ENCODE assay signal across 32 mouse cellular contexts in the genomic region with DNA sequence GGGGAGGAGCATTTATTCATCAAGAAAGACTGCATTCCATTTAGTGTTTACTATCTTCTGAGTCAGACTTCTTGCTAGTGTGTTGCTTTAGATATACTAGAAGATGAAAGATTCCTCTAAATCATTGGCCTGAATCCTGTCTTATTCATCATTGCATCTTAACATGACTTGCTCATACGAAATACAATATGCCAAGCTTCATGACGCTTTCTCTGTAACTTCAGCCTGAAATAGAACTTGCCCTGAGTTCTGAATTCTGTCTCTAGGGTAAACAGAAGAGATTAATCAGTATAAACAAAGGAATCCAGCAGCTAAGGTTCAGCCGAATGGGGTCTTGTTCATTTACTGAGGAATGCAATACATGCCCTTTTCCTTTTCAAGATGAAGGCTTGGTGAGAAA. TPM values are rescaled to one million over a fixed set of nuclear protein-coding genes. Genes with fewer than 3 reads are reported as not detected.
"Had no signal": no experiment of that assay in that cellular context is flagged by ENCODE, and none has a peak within 500 bp of the region (broad histone marks: within the 10 kb centered on the region; RNA-seq: fewer than 3 reads in every experiment).

No protein-coding gene starts in this region.

- H3K36me3 ChIP-seq: embryonic facial prominence, embryonic 10.5 days; embryonic facial prominence, embryonic 12.5 days; embryonic facial prominence, embryonic 13.5 days; embryonic facial prominence, embryonic 15.5 days; forebrain, embryonic 10.5 days; forebrain, embryonic 12.5 days; forebrain, embryonic 15.5 days had no signal

- H3K27ac ChIP-seq: embryonic facial prominence, embryonic 10.5 days; embryonic facial prominence, embryonic 12.5 days; embryonic facial prominence, embryonic 13.5 days; embryonic facial prominence, embryonic 15.5 days; forebrain, embryonic 10.5 days; forebrain, embryonic 12.5 days; forebrain, embryonic 13.5 days; forebrain, embryonic 15.5 days; gastrocnemius, adult 2 months; heart, adult 2 months had no signal

- ATAC-seq: forebrain, embryonic 13.5 days; forebrain, embryonic 14.5 days; forebrain, embryonic 15.5 days; forebrain, embryonic 16.5 days; forebrain, postnatal 0 days had no signal

- DNase-seq: cerebellum, adult 9-10 months; cerebellum, adult 9-11 months; cerebellum, postnatal 10 days; cerebellum, postnatal 14 days; cerebellum, postnatal 25 days; cerebellum, postnatal 36 days; embryo, embryonic 11 days; forebrain, postnatal 0 days; gastrocnemius, adult 2 months; gastrocnemius, postnatal 10 days; gastrocnemius, postnatal 14 days; gastrocnemius, postnatal 25 days; gastrocnemius, postnatal 36 days; heart, adult 11 months; heart, adult 18-20 months; heart, adult 2 months had no signal

- H3K4me1 ChIP-seq: embryonic facial prominence, embryonic 10.5 days; embryonic facial prominence, embryonic 12.5 days; embryonic facial prominence, embryonic 13.5 days; embryonic facial prominence, embryonic 15.5 days; forebrain, embryonic 10.5 days; forebrain, embryonic 12.5 days; forebrain, embryonic 13.5 days; forebrain, embryonic 15.5 days had no signal

- H3K9ac ChIP-seq: embryonic facial prominence, embryonic 12.5 days; embryonic facial prominence, embryonic 13.5 days; embryonic facial prominence, embryonic 15.5 days; forebrain, embryonic 12.5 days; forebrain, embryonic 13.5 days; forebrain, embryonic 15.5 days; forebrain, postnatal 0 days had no signal

- H3K9me3 ChIP-seq: embryonic facial prominence, embryonic 10.5 days; embryonic facial prominence, embryonic 12.5 days; embryonic facial prominence, embryonic 13.5 days; embryonic facial prominence, embryonic 15.5 days; forebrain, embryonic 10.5 days; forebrain, embryonic 12.5 days; forebrain, embryonic 13.5 days; forebrain, embryonic 15.5 days had no signal

- H3K27me3 ChIP-seq: embryonic facial prominence, embryonic 12.5 days; embryonic facial prominence, embryonic 13.5 days; embryonic facial prominence, embryonic 15.5 days; forebrain, embryonic 12.5 days; forebrain, embryonic 13.5 days; forebrain, embryonic 15.5 days had no signal

- H3K4me2 ChIP-seq: embryonic facial prominence, embryonic 12.5 days; embryonic facial prominence, embryonic 13.5 days; embryonic facial prominence, embryonic 15.5 days; forebrain, embryonic 12.5 days; forebrain, embryonic 13.5 days; forebrain, embryonic 15.5 days had no signal

- H3K4me3 ChIP-seq: embryonic facial prominence, embryonic 10.5 days; embryonic facial prominence, embryonic 12.5 days; embryonic facial prominence, embryonic 13.5 days; embryonic facial prominence, embryonic 15.5 days; erythroblast, embryonic 14.5 days; forebrain, embryonic 10.5 days; forebrain, embryonic 12.5 days; forebrain, embryonic 13.5 days; forebrain, embryonic 15.5 days; gastrocnemius, adult 2 months; heart, adult 2 months had no signal

RNA-seq across cellular contexts. Expression of a gene that starts 10.8 kb away (rescaled TPM):
- polyA plus RNA-seq: cortical plate, adult 2 months; embryonic facial prominence, embryonic 10.5 days; embryonic facial prominence, embryonic 11.5 days; embryonic facial prominence, embryonic 12.5 days; embryonic facial prominence, embryonic 13.5 days; embryonic facial prominence, embryonic 14.5 days; embryonic facial prominence, embryonic 15.5 days; erythroblast, embryonic 14.5 days; forebrain, embryonic 12.5 days; forebrain, embryonic 13.5 days; forebrain, embryonic 14.5 days; forebrain, embryonic 15.5 days; forebrain, embryonic 16.5 days; forebrain, postnatal 0 days; frontal cortex, adult 2 months; gonadal fat pad, adult 2 months; heart, adult 2 months had no signal
